18 mouse cellular contexts compared by ENCODE assay signal in genomic region chr13:15929890-15930289, GRCm38 (mm10).
A peak's percentile ranks its signal among the peaks of the same experiment; 100 is the strongest.
DNase-seq lines count a peak whose midpoint lies in the region; ATAC-seq and TF ChIP-seq lines count a peak whose summit lies in the region.
"Had no signal": no experiment of that assay in that cellular context is flagged by ENCODE, and none has a peak within 500 bp of the region (broad histone marks: within the 10 kb centered on the region; RNA-seq: fewer than 3 reads in every experiment).

No protein-coding gene starts in this region.

- 63% methylated on average over 3 of the region's 3 CpGs for WGBS in embryonic facial prominence, embryonic 14.5 days
- 89% methylated on average over 3 of the region's 3 CpGs for WGBS in embryonic facial prominence, embryonic 10.5 days
- WGBS in bone marrow, adult 2 months = 9% methylated on average over 3 of the region's 3 CpGs
- 87% methylated on average over 3 of the region's 3 CpGs for WGBS in intestine, embryonic 15.5 days

- ATAC-seq in embryonic facial prominence, embryonic 14.5 days (ENCODE audit: low read depth) = no peak
- ATAC-seq in intestine, embryonic 15.5 days = no peak
- ATAC-seq: midbrain, embryonic 15.5 days had no signal

- TF ChIP-seq CTCF in bone marrow, adult 2 months (IDR thresholded peaks at IDR 0.05; ENCODE audit: control insufficient read depth, insufficient read depth, low read length) = no peak

- H3K36me3 ChIP-seq in embryonic facial prominence, embryonic 14.5 days (ENCODE audit: control insufficient read depth, insufficient read depth, low read length) = no peaks in the 10 kb centered on the region
- H3K36me3 ChIP-seq in embryonic facial prominence, embryonic 10.5 days (replicated peaks) = no peaks in the 10 kb centered on the region
- H3K36me3 ChIP-seq in intestine, embryonic 15.5 days = no peaks in the 10 kb centered on the region
- H3K36me3 ChIP-seq: embryonic facial prominence, embryonic 15.5 days; heart, embryonic 15.5 days; hindbrain, embryonic 15.5 days; limb, embryonic 13.5 days; midbrain, embryonic 15.5 days; neural tube, embryonic 12.5 days had no signal

- no peak overlapping the region for H3K4me2 ChIP-seq in embryonic facial prominence, embryonic 14.5 days (ENCODE audit: low read depth, low read length)
- no peak overlapping the region for H3K4me2 ChIP-seq in intestine, embryonic 15.5 days (replicated peaks)
- H3K4me2 ChIP-seq: embryonic facial prominence, embryonic 15.5 days; heart, embryonic 15.5 days; hindbrain, embryonic 15.5 days; limb, embryonic 13.5 days; midbrain, embryonic 15.5 days; neural tube, embryonic 12.5 days had no signal

- H3K9ac ChIP-seq in embryonic facial prominence, embryonic 14.5 days (ENCODE audit: low read depth, low read length) = no peak overlapping the region
- H3K9ac ChIP-seq in intestine, embryonic 15.5 days = no peak overlapping the region
- H3K9ac ChIP-seq: embryonic facial prominence, embryonic 15.5 days; heart, embryonic 15.5 days; hindbrain, embryonic 15.5 days; limb, embryonic 13.5 days; midbrain, embryonic 15.5 days; neural tube, embryonic 12.5 days had no signal

- TF ChIP-seq POLR2A in bone marrow, adult 2 months (IDR thresholded peaks at IDR 0.05; ENCODE audit: borderline replicate concordance, control insufficient read depth, low read depth, low read length) = no peak

- no peaks in the 10 kb centered on the region for H3K9me3 ChIP-seq in embryonic facial prominence, embryonic 14.5 days (ENCODE audit: control insufficient read depth, low read length)
- H3K9me3 ChIP-seq in embryonic facial prominence, embryonic 10.5 days = no peaks in the 10 kb centered on the region
- no peaks in the 10 kb centered on the region for H3K9me3 ChIP-seq in intestine, embryonic 15.5 days
- H3K9me3 ChIP-seq: embryonic facial prominence, embryonic 15.5 days; heart, embryonic 15.5 days; hindbrain, embryonic 15.5 days; limb, embryonic 13.5 days; midbrain, embryonic 15.5 days; neural tube, embryonic 12.5 days had no signal

- no peaks in the 10 kb centered on the region for H3K27me3 ChIP-seq in embryonic facial prominence, embryonic 14.5 days (replicated peaks; ENCODE audit: control insufficient read depth, insufficient read depth, low read length)
- H3K27me3 ChIP-seq in embryonic facial prominence, embryonic 10.5 days (replicated peaks; ENCODE audit: low read depth, poor library complexity, severe bottlenecking) = no peaks in the 10 kb centered on the region
- H3K27me3 ChIP-seq in intestine, embryonic 15.5 days (replicated peaks) = no peaks in the 10 kb centered on the region
- H3K27me3 ChIP-seq: embryonic facial prominence, embryonic 15.5 days; heart, embryonic 15.5 days; hindbrain, embryonic 15.5 days; limb, embryonic 13.5 days; midbrain, embryonic 15.5 days; neural tube, embryonic 12.5 days had no signal

- no peak overlapping the region for H3K27ac ChIP-seq in embryonic facial prominence, embryonic 14.5 days (replicated peaks; ENCODE audit: low read depth, low read length)
- no peak overlapping the region for H3K27ac ChIP-seq in embryonic facial prominence, embryonic 10.5 days (replicated peaks)
- H3K27ac ChIP-seq in bone marrow, adult 2 months (ENCODE audit: control insufficient read depth, insufficient read depth, low read depth, low read length, poor library complexity) = peak overlapping the region; percentile 9; the same call in 1 of the 2 replicates
- H3K27ac ChIP-seq in intestine, embryonic 15.5 days = no peak overlapping the region
- H3K27ac ChIP-seq: embryonic facial prominence, embryonic 15.5 days; heart, embryonic 15.5 days; hindbrain, embryonic 15.5 days; limb, embryonic 13.5 days; macrophage; midbrain, embryonic 15.5 days; neural tube, embryonic 12.5 days had no signal

- no peak overlapping the region for H3K4me3 ChIP-seq in embryonic facial prominence, embryonic 14.5 days (ENCODE audit: low read depth, low read length)
- H3K4me3 ChIP-seq in embryonic facial prominence, embryonic 10.5 days = no peak overlapping the region
- H3K4me3 ChIP-seq in bone marrow, adult 2 months (replicated peaks; ENCODE audit: control insufficient read depth, low read depth, low read length) = no peak overlapping the region
- H3K4me3 ChIP-seq in intestine, embryonic 15.5 days (replicated peaks) = no peak overlapping the region
- H3K4me3 ChIP-seq: embryonic facial prominence, embryonic 15.5 days; heart, embryonic 15.5 days; hindbrain, embryonic 15.5 days; limb, embryonic 13.5 days; midbrain, embryonic 15.5 days; neural tube, embryonic 12.5 days had no signal

- peak; percentile 59 for DNase-seq in embryonic facial prominence, embryonic 14.5 days (ENCODE audit: low spot score)
- no peak for DNase-seq in embryonic facial prominence, embryonic 10.5 days (ENCODE audit: low spot score)
- peak; percentile 85 for DNase-seq in 416B (ENCODE audit: low read depth)
- peak; percentile 7 for DNase-seq in lung, postnatal 14 days
- DNase-seq in cerebellum, adult 8-10 months = no peak
- DNase-seq in right cerebral cortex, postnatal 10 days (ENCODE audit: low spot score in 2 of 2) = no peak
- DNase-seq: kidney, adult 18-20 months; kidney, postnatal 4 days; retina, postnatal 1 day had no signal

- H3K4me1 ChIP-seq in embryonic facial prominence, embryonic 14.5 days (ENCODE audit: control insufficient read depth, insufficient read depth, low read length) = no peaks in the 10 kb centered on the region
- no peaks in the 10 kb centered on the region for H3K4me1 ChIP-seq in embryonic facial prominence, embryonic 10.5 days
- H3K4me1 ChIP-seq in bone marrow, adult 2 months (ENCODE audit: control insufficient read depth, insufficient read depth, low read length) = peaks cover 2% of the 10 kb centered on the region; the same call in 1 of the 2 replicates
- H3K4me1 ChIP-seq in intestine, embryonic 15.5 days (replicated peaks) = no peaks in the 10 kb centered on the region
- H3K4me1 ChIP-seq: embryonic facial prominence, embryonic 15.5 days; heart, embryonic 15.5 days; hindbrain, embryonic 15.5 days; limb, embryonic 13.5 days; midbrain, embryonic 15.5 days; neural tube, embryonic 12.5 days had no signal

Comparison
In these comparisons a context has a peak if more than half of its experiments do, and no peak if none do; other contexts are left out.
1. DNase-seq: peak in embryonic facial prominence, embryonic 14.5 days (single experiment), 416B (single experiment) and lung, postnatal 14 days (single experiment); none in embryonic facial prominence, embryonic 10.5 days (single experiment), cerebellum, adult 8-10 months (single experiment) and right cerebral cortex, postnatal 10 days (0 of 2).